Mouse (Mus musculus): ENCODE results near the gene Emc6. TPM values are rescaled to one million over a fixed set of nuclear protein-coding genes. Genes with fewer than 3 reads are reported as not detected.

The Emc6 gene
- total and polyA plus RNA-seq, 2 experiments from 2014 or later = 132 to 178 TPM

DNA sequence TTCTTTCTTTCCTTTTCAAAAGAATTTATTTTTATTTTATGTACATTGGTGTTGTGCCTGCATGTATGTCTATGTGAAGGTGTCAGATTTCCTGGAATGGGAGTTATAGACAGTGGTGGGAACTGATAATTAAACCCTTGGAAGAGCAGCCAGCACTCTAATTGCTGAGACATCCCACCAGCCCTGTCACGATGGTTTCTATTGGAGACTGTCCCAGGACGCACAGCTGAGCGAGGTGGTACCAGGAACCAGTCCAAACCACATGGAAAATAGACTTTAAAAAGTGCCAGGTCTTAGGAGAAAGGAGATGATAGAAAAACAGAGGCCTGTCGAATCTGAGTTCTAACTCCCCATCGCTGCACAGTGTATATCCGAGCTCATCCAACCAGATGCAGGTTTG lies 21.8 kb downstream of the Emc6 start:
- no peaks in the 10 kb centered on the region for H3K4me1 ChIP-seq (ENCODE audit: control insufficient read depth, insufficient read depth)
- no peak for ATAC-seq (ENCODE audit: insufficient read depth, low read depth)
- H3K36me3 ChIP-seq (replicated peaks; ENCODE audit: control insufficient read depth, insufficient read depth, low read length) = no peaks in the 10 kb centered on the region
- no peak overlapping the region for H3K4me2 ChIP-seq (ENCODE audit: low read depth, low read length)
- WGBS = 61% methylated on average over 6 of the region's 6 CpGs
- TF ChIP-seq EP300 (IDR thresholded peaks at IDR 0.05; ENCODE audit: low read depth) (no peak), CTCF (IDR thresholded peaks at IDR 0.05; ENCODE audit: low read depth) (no peak)
- DNase-seq (ENCODE audit: low spot score) = no peak
- H3K9me3 ChIP-seq (replicated peaks; ENCODE audit: control insufficient read depth, low read length) = no peaks in the 10 kb centered on the region
- no peak overlapping the region for H3K4me3 ChIP-seq (ENCODE audit: low read depth, low read length)
- no peak overlapping the region for H3K27ac ChIP-seq (ENCODE audit: low read depth)
- H3K27me3 ChIP-seq (ENCODE audit: control insufficient read depth, insufficient read depth, low read length) = peaks cover 19% of the 10 kb centered on the region
- H3K9ac ChIP-seq (replicated peaks; ENCODE audit: low read depth, low read length) = no peak overlapping the region

- no peak for ATAC-seq (ENCODE audit: insufficient read depth, low read depth)
- 78% methylated on average over 9 of the region's 9 CpGs for WGBS
Observed at GRCm38 (mm10) chr11:73148209-73148608, 28.6 kb downstream of the Emc6 start.

GRCm38 (mm10) chr11:73146975-73147365 lies 29.9 kb downstream of the Emc6 start:
- H3K36me3 ChIP-seq (replicated peaks; ENCODE audit: control insufficient read depth, insufficient read depth, low read length) = no peaks in the 10 kb centered on the region
- no peak for TF ChIP-seq EP300 (IDR thresholded peaks at IDR 0.05; ENCODE audit: low read depth)
- TF ChIP-seq CTCF (IDR thresholded peaks at IDR 0.05; ENCODE audit: low read depth) = no peak
- H3K27me3 ChIP-seq (ENCODE audit: control insufficient read depth, insufficient read depth, low read length) = no peaks in the 10 kb centered on the region
- H3K4me1 ChIP-seq (ENCODE audit: control insufficient read depth, insufficient read depth) = no peaks in the 10 kb centered on the region
- H3K4me3 ChIP-seq (ENCODE audit: low read depth, low read length) = no peak overlapping the region
- DNase-seq (ENCODE audit: low spot score) (no peak), ATAC-seq (ENCODE audit: insufficient read depth, low read depth) (no peak)
- no peaks in the 10 kb centered on the region for H3K9me3 ChIP-seq (replicated peaks; ENCODE audit: control insufficient read depth, low read length)
- H3K27ac ChIP-seq (ENCODE audit: low read depth) = no peak overlapping the region
- H3K9ac ChIP-seq (replicated peaks; ENCODE audit: low read depth, low read length) = no peak overlapping the region
- no peak overlapping the region for H3K4me2 ChIP-seq (ENCODE audit: low read depth, low read length)
- 45% methylated on average over 7 of the region's 7 CpGs for WGBS

More at GRCm38 (mm10) chr11:73148209-73148608, 28.6 kb downstream of the Emc6 start:
- no peaks in the 10 kb centered on the region for H3K4me1 ChIP-seq (ENCODE audit: control insufficient read depth, insufficient read depth)
- H3K36me3 ChIP-seq (replicated peaks; ENCODE audit: control insufficient read depth, insufficient read depth, low read length) = no peaks in the 10 kb centered on the region
- TF ChIP-seq EP300 (IDR thresholded peaks at IDR 0.05; ENCODE audit: low read depth) = no peak
- no peaks in the 10 kb centered on the region for H3K27me3 ChIP-seq (ENCODE audit: control insufficient read depth, insufficient read depth, low read length)
- H3K27ac ChIP-seq (ENCODE audit: low read depth) = no peak overlapping the region
- DNase-seq (ENCODE audit: low spot score) = no peak
- no peak overlapping the region for H3K4me2 ChIP-seq (ENCODE audit: low read depth, low read length)
- H3K9me3 ChIP-seq (replicated peaks; ENCODE audit: control insufficient read depth, low read length) = no peaks in the 10 kb centered on the region
- no peak overlapping the region for H3K4me3 ChIP-seq (ENCODE audit: low read depth, low read length)
- no peak overlapping the region for H3K9ac ChIP-seq (replicated peaks; ENCODE audit: low read depth, low read length)

- DNase-seq (ENCODE audit: low spot score) (no peak), ATAC-seq (ENCODE audit: insufficient read depth, low read depth) (no peak)
- Histone ChIP-seq H3K4me3 (ENCODE audit: low read depth, low read length) (no peak overlapping the region), H3K4me2 (ENCODE audit: low read depth, low read length) (no peak overlapping the region), H3K9me3 (replicated peaks; ENCODE audit: control insufficient read depth, low read length) (no peaks in the 10 kb centered on the region), H3K36me3 (replicated peaks; ENCODE audit: control insufficient read depth, insufficient read depth, low read length) (no peaks in the 10 kb centered on the region), H3K9ac (replicated peaks; ENCODE audit: low read depth, low read length) (no peak overlapping the region), H3K4me1 (ENCODE audit: control insufficient read depth, insufficient read depth) (no peaks in the 10 kb centered on the region), H3K27ac (ENCODE audit: low read depth) (no peak overlapping the region), H3K27me3 (ENCODE audit: control insufficient read depth, insufficient read depth, low read length) (no peaks in the 10 kb centered on the region)
- 53% methylated on average over 11 of the region's 11 CpGs for WGBS
- TF ChIP-seq EP300 (IDR thresholded peaks at IDR 0.05; ENCODE audit: low read depth) = no peak
- TF ChIP-seq CTCF (IDR thresholded peaks at IDR 0.05; ENCODE audit: low read depth) = no peak
Observed at GRCm38 (mm10) chr11:73146026-73146974, 30.5 kb downstream of the Emc6 start.

GRCm38 (mm10) chr11:73144261-73144681 lies 32.6 kb downstream of the Emc6 start:
- no peak for DNase-seq (ENCODE audit: low spot score)
- Histone ChIP-seq H3K9me3 (replicated peaks; ENCODE audit: control insufficient read depth, low read length) (no peaks in the 10 kb centered on the region), H3K4me1 (ENCODE audit: control insufficient read depth, insufficient read depth) (no peaks in the 10 kb centered on the region), H3K27ac (ENCODE audit: low read depth) (no peak overlapping the region), H3K4me2 (ENCODE audit: low read depth, low read length) (no peak overlapping the region), H3K9ac (replicated peaks; ENCODE audit: low read depth, low read length) (no peak overlapping the region), H3K4me3 (ENCODE audit: low read depth, low read length) (no peak overlapping the region), H3K27me3 (ENCODE audit: control insufficient read depth, insufficient read depth, low read length) (no peaks in the 10 kb centered on the region), H3K36me3 (replicated peaks; ENCODE audit: control insufficient read depth, insufficient read depth, low read length) (no peaks in the 10 kb centered on the region)
- ATAC-seq (ENCODE audit: insufficient read depth, low read depth) = peak; percentile 67
- no peak for TF ChIP-seq EP300 (IDR thresholded peaks at IDR 0.05; ENCODE audit: low read depth)
- TF ChIP-seq CTCF (IDR thresholded peaks at IDR 0.05; ENCODE audit: low read depth) = no peak
- WGBS = 67% methylated on average over 1 of the region's 1 CpGs

All from heart, postnatal 0 days (tissue).